Mouse (Mus musculus): ENCODE measurements at regions not wholly inside any gene's neighbourhood (a gene's known extent, or its start where the extent isn't known, plus 50 kb on each side); places are given as distances from the start of the nearest gene placed in this dataset.
A peak's percentile ranks its signal among the peaks of the same experiment; 100 is the strongest.

DNA sequence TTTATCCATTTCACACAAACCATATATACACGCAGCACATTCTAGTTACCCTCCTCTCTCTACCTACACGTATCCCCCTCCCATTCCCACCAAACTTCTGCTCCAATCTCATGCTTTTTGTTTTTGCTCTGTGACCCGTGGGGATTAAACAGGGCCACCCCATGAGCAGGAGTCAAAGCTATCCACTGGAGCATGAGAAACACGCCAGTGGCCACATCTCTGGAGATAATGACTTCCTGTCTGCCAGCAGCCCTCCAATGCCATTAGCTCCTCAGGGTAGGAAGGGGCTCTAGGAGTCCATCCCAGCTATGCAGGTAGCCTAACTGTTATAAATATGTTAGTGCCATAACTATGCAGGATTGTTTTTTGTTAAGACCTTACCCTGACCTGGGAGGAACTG lies 141.9 kb upstream of the Grb10 start:
- Histone ChIP-seq H3K36me3 (no peaks in the 10 kb centered on the region), H3K27ac (no peak overlapping the region), H3K9me3 (replicated peaks) (no peaks in the 10 kb centered on the region), H3K4me2 (replicated peaks) (no peak overlapping the region), H3K27me3 (no peaks in the 10 kb centered on the region), H3K4me3 (no peak overlapping the region), H3K9ac (no peak overlapping the region), H3K4me1 (peaks cover 6% of the 10 kb centered on the region; the same call in 1 of the 2 replicates)
- WGBS, result 21% methylated on average over 4 of the region's 4 CpGs
- ATAC-seq (ENCODE audit: low FRiP score), result 0 out of 2 replicates have a peak, but pooled peaks have one; percentile 66

DNA sequence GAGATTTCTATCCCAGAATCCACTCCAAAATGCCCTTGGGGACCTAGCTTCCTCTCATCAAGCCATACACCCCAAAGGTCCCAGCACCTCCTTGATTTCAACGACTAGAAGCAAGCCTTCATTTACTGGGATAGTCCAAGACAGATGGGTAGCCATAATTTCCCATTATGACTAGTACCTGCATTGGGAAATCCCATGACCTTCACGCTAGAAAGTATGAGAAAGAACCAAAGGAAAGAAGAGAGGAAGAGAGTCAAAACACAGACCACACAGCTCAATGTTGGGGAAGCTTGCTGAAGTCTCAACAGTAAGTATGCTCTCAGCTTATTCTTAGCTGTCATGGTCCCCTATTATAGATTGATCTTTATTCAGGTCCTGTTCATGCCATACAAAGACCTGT lies 133.9 kb upstream of the Grb10 start:
- Histone ChIP-seq H3K9ac (no peak overlapping the region), H3K27me3 (no peaks in the 10 kb centered on the region), H3K4me3 (no peak overlapping the region), H3K4me1 (no peaks in the 10 kb centered on the region), H3K4me2 (replicated peaks) (no peak overlapping the region), H3K27ac (no peak overlapping the region), H3K36me3 (no peaks in the 10 kb centered on the region), H3K9me3 (replicated peaks) (no peaks in the 10 kb centered on the region)
- ATAC-seq (ENCODE audit: low FRiP score), result no peak
- 84% methylated on average over 2 of the region's 2 CpGs for WGBS

DNA sequence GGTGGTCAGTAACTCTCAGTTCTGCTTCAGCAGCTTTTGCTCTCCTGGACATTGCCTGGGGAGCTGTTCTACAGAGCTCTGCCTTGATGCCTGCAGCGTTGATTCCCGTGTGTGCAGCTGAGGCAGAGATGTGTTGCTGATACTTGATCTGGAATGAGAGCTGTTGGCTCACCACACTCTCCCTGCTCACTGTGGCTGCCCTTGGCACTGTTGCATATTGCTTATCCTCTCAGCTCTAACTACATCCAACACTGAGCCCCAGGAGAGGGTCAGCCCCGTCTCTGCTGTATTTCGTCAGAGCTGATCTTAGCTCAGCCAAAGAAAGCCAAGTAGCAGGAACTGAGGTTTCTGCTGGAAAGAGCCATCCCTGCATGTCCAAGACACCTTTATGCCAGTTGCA lies 132.8 kb upstream of the Grb10 start:
- 74% methylated on average over 4 of the region's 4 CpGs for WGBS
- no peak overlapping the region for H3K27ac ChIP-seq
- H3K9me3 ChIP-seq (replicated peaks), result no peaks in the 10 kb centered on the region
- no peak overlapping the region for H3K9ac ChIP-seq
- no peak overlapping the region for H3K4me2 ChIP-seq (replicated peaks)
- no peaks in the 10 kb centered on the region for H3K27me3 ChIP-seq
- no peaks in the 10 kb centered on the region for H3K4me1 ChIP-seq
- H3K36me3 ChIP-seq, result no peaks in the 10 kb centered on the region
- H3K4me3 ChIP-seq, result no peak overlapping the region
- no peak for ATAC-seq (ENCODE audit: low FRiP score)

DNA sequence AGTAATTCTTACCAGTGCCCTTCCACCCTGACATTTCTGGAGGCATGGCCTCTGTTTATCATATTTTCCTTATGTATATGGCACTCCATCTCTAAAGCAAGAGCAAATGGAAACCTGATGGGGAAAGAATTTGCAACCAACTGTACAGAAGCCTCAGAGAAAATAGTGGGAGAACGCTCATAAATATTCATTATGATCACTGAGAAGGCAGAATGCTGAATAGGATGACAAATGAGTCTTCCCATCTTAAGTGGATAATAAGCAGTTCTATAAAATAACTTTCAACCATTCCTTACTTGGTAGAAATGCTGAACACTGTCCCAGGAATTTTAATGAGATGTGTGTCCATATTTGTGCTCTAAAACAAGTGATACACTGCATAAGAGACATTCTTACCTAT lies 129.9 kb upstream of the Grb10 start:
- Histone ChIP-seq H3K4me2 (replicated peaks) (no peak overlapping the region), H3K36me3 (no peaks in the 10 kb centered on the region), H3K27me3 (no peaks in the 10 kb centered on the region), H3K4me3 (no peak overlapping the region), H3K9ac (no peak overlapping the region), H3K9me3 (replicated peaks) (no peaks in the 10 kb centered on the region), H3K27ac (no peak overlapping the region), H3K4me1 (no peaks in the 10 kb centered on the region)
- no peak for ATAC-seq (ENCODE audit: low FRiP score)
- 96% methylated on average over 1 of the region's 1 CpGs for WGBS

Measured in hindbrain, embryonic 12.5 days (tissue).